Mouse (Mus musculus) layer of hippocampus, adult 18-20 months (tissue): ENCODE results near the gene Sept5. TPM values are rescaled to one million over a fixed set of nuclear protein-coding genes. Genes with fewer than 3 reads are reported as not detected.

Experiments
- DNase-seq, 2 experiments: peaks; one replicate each; pipeline ENCODE4 v3.0.0; 2022; ENCODE audit warnings: low spot score in 2 of 2
- long read RNA-seq: library from polyadenylated mRNA; stranded (forward); transcript quantifications from one replicate; pipeline ENCODE4 v2.0.0, GENCODE M21; 2021
- total RNA-seq, 2 experiments: library from RNA; stranded (reverse); gene quantifications; 2 replicates each; pipeline ENCODE4 v1.2.3; 2021

Sept5 gene
- total RNA-seq, result 100 to 1,000 TPM; 549 to 589 TPM
- long read RNA-seq, transcript Sept5-205 (11 exons, 3,678 nt), result major isoform, 350 of 417 reads
- long read RNA-seq, partial matches to known transcripts, result 20 of 417 reads
- long read RNA-seq, other reads (novel, unspliced or antisense), result 47 of 417 reads

DNA sequence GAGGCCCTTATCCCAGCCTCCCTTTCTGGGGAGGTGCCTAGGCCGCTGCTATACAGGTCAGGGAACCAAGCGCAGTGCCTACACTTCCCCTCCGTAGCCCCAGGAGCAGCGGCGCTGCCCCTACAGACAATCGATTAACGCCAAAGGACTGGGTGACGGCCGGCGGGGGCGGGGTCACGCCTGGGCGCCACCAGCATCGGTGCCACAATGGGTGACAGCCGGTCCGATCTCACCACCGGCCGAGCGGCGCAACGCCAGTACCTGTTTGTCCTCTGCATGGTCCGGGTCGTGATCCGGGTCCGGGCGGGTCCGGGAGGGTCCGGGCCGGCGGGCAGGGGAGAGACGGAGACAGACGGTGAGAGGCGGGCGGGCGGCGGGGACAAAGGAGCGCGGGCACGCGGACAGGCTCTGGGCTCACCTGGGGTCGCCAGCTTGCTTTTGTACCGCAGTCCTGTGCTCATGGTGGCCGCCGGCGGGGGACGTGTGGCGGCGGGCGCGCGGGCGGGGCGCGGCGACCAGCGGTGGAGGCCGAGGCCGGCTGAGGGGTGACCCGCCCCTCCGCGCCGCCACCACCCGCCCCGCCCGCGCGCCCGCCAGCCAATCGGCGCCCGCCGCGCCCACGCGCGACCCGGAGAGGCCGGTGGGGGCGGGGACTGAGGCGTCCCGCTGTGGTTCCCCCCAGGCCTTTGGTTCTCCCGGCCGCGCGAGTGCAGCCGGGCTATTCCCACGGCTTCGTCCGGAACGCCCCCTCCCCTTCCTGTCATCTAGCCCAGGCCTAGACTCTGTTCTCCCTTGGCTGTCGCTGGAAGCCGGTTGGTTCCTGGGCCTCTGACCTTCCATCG lies at the start of gene Sept5:
Sept5 (minus strand) TSS at position 565 of the 842 bp plus-strand sequence.
- peak in 1 of 2 experiments; percentile 66 for DNase-seq

DNA sequence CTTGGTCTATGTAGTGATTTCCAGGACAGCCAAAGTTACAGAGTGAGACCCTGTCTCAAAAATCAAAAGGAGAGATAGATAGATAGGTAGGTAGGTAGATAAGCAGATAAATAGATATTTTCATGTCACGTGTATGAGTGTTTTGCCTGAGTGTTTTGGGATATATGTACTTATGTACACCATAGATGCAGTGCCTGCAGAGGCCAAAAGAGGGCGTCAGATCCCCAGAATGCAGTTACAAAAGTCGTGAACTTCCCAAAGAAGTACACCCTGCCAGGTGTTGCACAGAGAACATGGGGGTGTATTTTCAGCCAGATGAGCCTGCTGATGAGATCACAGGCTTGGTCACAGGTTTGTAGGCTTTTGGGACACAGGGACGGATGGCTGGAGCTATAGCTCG lies 49.4 kb upstream of the Sept5 start:
- DNase-seq, result no peak

DNA sequence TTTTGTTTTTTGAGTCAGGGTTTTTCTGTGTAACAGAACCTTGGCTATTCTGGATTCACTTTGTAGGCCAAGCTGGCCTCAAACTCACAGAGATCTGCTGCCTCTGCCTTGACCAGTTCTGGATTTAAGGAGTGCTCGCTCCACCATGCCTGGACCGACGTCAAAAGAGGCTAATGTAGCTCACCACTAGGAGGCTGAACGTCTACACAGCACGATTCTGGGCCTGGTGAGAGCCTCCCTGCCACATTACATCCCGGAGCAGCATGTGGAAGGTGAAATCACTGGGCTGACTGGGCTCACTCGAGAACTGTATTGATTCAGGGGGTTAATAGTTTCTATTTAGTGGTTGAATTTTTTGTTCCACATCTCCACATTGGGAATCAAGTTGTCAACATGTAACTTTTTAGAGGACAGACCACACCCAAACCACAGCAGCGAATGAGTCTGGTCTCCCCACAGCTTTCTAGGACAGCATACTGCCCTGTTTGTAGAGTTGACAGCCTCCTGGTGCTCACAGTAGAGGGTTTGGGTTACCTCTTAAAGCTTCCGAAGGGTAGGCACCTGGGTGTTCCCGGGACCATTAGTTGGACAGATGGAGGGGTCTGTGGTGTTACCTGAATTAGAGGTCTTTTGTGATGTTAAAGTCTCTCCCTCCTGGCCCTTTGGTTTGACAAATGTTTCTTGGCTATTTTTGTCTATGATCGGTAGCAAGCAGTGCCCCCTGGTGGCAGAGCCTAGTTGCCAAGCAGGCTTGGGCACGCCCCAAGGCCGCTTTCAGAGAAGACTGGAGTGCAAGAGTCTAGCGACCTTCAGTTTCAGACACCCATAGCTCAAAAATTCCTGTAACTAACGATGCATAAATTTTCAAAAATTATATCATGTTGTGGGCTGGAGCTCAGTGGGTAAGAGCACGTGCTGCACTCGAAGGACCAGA lies 48.3 kb upstream of the Sept5 start:
- DNase-seq, result peak; percentile 18 to 80

DNA sequence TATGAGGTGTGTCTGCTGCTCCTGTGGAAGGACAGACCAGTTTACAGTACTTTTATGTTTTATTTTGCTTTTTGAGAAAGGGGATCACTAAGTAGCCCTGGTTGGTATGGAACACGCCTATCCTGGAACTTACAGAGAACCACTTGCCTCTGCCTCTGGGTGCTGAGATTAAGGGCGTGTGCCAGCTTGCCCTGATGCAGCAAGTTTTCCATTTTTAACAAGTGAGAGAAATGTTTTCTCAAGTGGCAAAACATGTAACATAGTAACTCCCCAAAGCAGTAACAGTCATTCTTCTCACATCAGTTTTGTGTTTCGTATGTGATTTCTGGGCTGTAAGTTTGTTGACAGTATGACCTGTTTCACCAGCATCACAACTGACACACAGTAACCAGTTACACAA lies 43.3 kb upstream of the Sept5 start:
- no peak for DNase-seq

DNA sequence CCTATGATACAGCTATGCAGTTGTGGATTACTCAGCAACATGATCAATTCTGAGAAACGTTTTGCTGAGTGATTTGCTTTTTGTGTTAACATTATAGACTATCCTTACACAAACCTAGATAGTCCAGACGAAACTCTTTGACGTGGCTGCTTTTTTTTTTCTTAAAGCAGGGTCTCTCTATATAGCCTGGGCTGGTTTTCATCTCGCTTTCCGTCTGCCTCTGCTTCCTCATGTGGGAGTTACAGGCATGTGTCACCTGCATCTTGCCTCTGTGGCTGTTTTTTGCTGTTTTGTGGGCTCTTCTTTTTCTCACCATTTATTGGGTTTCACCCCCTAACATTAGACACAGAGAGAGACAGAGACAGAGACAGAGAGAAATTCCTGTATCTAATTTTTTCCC lies 42.3 kb upstream of the Sept5 start:
- no peak for DNase-seq

DNA sequence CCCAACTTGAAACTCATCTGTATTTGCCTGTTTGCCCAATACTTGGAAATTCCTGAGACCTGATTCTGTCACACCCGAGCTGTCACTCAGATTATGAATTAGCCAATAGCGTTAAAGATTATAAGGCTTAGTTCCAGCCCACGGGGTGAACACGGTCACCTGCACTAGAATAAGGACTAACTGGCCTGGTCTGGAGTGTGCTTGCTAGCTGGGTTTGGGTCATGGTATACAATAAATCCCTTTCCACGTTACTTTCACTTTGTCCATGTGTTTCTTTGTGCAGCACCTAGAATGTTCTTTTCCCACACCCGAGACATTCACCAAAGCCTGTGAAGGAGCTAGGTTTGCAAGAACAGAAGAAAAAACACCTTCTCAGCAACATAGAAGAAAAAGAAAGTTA lies 40.2 kb upstream of the Sept5 start:
- DNase-seq, result no peak

DNA sequence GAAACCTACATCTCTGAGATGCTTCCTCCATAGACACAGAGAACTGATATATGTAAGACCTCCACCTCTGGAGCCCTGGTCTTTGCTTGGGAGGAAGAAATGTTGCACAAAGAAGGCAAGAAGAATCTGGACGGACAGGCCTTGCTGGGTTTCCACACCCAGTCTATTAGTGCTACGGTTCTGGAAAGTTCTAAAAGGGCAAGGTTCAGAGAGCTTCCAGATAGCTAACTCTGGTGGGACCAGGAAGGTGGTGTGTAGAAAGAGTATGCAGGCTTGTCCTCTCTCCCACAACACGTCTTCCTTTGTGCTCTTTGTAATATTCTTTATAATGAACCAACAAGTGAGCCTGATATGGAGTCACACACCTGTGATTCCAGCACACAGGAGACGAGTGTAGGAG lies 28.8 kb upstream of the Sept5 start:
- no peak for DNase-seq

DNA sequence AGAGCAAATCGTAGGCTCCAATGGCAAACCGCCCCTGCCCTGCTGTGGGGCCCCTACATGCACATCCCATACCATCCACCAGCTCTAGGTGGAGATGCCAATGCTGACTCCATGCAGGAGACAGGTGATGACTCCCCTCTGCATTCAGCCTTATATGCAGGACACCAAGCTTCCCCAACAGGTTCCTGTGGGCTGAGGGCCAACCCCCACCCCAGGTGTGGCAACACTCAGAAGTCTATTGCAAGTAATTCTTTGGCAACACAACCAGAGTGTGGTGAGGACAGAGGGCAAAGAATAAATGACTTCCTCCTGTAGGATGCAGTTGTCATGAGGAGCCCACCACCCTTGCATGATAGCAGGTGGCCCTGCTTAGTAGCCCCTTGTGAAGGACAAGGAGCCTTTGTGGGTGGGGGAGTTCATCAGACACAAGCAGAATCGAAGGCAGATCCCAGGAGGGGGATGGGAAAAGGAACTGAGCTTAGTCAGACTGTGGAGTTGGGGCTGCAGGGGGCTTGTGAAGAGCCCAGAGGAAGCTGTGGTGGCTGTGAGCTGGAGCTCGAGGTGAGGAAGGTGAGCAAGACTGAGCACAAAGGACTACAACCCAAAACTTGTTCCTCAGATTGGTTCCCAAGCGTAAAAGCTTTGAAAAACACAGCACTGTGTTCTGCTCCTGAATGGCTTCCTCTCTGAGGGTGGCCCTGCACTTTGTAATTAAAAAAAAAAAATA lies 25.8 kb upstream of the Sept5 start:
- no peak for DNase-seq

DNA sequence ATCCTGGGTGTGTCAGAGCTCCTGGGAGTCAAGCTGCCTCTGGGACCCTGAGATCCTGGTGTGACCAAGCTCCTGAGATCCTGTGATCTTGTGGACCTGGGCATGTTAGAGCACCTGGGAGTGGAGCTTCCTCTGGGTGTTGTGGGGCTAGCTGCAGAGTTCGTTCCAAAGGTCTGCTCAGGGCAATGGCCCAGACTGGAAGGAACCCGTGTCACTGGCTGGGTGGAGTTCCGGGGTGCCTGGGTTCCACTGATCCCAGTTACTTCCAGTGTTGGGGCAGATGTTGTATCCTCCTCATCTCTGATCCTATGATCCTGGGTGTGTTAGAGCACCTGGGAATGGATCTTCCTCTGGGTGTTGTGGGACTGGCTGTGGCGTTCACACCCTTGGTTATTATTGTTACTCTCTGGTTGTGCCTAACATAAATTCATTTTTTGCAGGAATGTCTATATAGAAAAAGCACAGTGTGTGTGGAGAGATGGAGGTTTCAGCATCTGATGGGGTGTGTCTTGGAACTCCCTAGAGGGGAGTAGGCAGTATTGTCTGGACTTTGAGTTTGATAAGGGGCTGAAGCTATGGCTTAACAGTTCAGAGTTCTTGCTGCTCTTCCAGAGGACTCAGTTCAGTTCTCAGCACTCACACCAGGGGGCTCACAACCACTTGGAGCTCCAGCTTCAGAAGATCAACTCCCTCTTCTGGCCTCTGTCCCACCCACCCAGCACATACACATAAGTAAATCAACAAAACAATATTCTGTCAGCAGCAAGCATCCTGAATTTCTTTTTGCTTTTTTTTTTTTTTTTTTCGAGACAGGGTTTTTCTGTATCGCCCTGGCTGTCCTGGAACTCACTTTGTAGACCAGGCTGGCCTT lies 23.8 kb upstream of the Sept5 start:
- no peak for DNase-seq

DNA sequence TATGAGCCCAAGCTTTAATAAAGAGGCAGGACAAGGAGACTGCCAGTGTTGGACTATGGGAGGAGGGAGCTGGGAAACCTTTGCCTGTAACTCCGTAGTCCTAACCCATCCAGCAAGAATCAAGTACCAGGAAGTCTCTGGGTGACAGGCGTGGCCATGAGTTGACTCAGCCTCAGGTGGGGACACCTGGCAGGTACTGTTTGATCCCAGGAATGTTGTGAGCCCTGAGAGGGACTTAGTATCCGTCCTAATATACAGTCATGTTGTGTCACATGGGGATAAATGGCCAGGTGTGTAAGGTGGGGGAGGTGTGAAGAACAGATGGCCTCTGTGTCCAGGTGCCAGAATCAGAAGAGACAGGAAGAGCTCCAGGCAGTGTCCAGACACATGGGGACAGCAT lies 19.4 kb upstream of the Sept5 start:
- DNase-seq, result no peak

DNA sequence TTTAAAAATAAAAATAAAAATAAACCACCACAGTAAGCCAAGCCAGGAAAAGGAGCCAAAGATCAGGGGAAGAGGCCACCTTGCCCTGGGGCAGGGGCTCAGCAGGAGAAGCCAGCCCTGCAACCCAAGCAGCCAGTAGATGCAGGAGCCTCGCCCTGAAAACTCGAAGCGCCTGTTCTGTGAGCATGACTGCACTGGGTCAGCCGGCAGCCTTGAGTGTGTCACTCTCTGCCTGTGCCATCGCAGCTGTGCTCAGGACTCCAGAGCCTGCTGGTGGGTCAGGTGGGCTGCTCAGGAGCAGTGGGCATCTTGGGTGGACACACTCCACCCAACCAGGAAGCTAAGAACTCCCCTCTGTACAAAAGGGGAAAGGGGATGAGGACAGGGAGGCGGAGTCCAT lies 15.6 kb upstream of the Sept5 start:
- no peak for DNase-seq

DNA sequence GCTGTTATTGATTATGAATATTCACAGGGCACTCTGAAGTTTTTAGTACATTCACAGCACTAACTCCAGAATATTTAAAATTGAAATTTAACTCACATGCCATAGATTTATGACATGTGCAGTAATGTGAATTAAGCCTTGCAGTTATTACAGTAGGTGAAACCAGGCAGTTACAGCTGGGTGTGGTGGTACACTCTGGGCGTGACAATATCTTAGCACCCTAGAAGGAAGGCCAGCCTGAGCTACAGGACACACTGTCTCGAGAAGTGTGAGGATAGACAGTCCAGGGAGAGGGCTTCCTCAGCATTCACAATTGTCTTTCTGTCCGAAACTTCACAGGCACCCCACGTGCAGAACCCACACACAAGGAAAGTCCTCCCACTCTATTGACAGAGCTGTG lies 14.7 kb upstream of the Sept5 start:
- no peak for DNase-seq

DNA sequence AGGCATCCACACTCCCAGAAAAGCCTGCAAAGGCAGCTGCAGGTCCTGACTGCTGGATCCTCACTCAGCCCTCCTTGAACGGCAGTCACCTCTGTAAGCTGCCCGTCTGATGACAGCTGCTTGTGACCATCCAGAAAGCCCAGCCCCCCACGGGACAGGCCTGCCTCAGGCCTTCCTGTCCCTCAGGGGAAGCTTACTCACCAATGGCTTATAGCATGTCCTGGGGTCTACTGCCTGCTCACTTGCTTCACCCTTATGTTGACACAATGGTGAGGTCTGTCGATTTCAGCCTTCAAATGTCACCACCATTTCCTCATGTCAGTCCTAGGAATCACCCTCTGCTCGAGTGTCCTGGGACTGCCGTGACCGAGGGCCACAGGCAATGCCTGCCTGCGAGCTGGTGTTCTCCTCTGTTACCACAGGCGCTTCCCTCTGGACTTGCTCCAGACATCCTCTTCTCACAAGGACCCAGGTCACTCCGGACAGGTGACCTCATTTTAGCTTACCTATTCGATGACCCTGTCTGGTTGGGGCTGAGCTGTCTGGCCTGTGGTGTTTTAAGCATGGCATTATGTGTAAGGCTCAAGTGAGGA lies 13.7 kb upstream of the Sept5 start:
- DNase-seq, result no peak

DNA sequence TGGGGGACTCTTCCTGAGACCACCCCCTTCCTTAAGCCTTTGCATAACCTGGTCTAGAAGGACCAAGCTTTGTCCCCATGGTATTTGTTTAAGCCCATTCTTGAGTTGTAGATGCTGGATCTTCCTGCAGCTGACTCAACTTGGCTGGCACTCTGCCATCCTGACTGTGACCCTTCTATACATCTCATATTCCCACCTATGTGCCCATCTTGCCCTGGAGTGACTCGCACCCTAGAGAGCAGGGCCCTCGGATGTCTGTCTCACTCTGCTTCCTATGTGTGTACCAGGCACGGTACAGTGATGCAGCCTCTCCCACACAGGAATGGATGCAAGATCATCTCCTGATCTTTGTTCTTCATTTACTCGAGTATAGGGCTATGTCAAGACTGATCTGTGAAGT lies 13.1 kb upstream of the Sept5 start:
- DNase-seq, result no peak

DNA sequence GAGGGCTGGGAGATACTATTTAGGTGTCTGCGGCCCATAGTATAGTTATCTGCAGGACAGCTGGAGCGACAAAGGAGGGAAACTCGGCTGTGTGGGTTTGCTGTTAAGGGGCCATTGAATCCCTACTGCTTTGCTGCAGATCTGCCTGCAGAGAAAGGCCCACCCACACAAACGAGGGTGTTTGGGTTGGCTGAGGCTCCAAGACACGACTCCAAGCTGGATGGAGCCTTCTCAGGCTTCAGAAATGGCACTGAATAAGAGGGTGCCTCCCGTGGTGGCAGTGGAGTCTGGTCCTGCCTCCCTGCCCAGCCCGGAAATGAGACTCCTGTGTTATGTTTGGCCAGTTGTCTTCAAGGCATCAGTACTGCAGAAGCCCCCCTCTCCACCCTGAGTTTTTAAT lies 12.5 kb upstream of the Sept5 start:
- peak in 1 of 2 experiments; percentile 37 for DNase-seq

DNA sequence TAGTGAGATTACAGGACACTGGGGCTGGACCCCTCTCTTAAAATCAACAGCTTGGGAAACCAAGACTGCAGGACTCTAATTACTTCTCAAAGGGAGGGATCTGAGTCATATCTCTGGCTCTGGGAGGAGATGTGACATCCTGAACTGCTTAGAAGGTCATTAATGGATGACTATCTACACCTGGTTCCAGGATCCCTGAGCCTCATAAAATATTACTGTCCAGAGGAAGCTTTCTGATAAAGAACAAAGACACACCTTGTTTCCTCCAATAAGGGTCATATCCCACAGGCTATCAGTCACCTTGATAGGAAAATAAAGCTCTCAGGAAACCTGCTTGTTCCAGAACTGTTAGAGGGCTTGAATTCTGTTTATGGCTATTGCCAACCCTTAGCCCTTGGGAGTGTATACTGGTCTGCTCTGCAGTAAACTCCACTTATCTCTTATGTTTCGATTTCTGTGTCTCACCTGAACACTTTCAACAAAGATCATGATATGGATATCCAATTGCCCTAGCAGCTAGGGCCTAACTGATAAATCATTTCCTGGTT lies 9.7 kb upstream of the Sept5 start:
- DNase-seq, result no peak

DNA sequence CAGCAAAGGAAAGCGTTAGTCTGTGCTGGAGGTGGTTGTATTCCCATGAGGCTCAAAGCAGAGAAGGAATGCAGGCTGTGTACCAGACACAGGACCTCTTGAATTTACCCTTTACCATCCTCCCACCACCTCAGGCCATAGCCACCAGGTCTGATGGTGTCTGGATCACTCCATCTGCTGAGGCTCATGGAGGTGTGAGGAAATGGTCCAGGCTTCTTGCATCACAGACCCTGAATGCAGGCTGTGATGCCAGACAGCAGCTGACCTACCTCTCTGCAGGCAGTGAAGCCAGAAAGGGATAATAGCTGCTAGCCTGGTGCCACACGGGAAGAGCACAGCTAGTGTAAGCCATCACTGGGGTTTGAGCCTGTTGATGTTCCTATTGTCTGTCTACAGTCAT lies 8.6 kb upstream of the Sept5 start:
- DNase-seq, result no peak

DNA sequence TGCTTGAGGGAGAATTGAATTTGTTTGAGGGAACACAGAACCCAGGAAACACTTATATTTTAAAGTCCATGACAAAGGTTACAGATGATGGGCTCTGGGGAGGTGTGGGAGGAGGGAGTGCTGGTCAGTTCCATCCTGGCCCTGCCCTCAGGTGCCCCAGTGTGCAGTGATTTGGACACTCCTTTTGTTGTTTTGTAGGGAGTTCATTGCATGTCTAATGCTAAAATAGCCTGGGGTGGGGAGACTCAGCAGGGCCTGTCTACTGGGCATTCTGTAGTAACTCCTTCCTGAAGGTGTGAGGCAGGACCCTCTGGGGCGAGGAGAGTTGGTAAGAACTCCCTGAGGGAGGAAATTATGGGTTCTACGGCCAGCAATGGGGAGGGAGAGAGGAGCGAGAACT lies 7.0 kb upstream of the Sept5 start:
- DNase-seq, result no peak

DNA sequence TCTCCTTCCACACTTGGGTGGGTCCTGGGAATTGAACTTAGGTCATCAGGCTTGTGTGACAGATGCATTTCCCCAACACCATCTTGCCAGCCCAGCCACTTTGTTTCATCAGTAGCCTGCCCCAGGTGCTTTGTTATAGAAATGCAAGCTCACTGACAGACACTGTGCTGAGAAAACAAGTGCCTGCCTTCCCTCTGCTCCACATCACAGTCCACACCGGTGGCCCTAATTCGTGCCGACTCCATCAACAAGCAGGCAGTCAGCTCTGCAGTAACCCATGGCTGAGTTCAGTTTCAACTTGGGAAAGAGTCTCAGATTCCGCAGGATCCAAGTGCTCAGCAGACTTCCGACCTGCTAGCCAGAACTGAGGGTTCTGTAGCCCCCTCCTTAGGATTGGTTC lies 6.6 kb upstream of the Sept5 start:
- no peak for DNase-seq

DNA sequence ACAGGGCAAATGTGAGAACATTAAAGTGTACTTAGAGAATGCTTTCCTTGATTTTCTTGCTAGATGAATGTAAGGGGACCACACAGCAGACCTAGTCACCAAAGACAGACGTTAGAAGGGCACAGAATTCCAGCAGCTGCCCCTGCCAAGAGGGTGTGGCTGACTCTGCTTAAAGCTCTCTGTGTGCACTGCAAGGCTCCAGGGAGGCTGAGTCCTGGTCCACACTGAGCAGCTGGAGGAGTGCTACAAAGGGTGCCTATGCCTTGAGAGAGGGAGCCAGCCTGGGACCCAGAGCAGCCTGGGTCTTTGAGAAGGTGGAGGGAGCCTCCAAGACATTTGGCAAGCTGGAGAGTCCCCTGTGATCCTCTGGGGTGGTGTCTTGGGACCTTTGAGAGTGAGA lies 3.6 kb upstream of the Sept5 start:
- no peak for DNase-seq
